Mouse (Mus musculus) heart, postnatal 0 days (tissue): ENCODE measurements at regions not wholly inside any gene's neighbourhood (a gene's known extent, or its start where the extent isn't known, plus 50 kb on each side); places are given as distances from the start of the nearest gene placed in this dataset.

Experiments used
- ATAC-seq: fragments of 200-750 bp; cut with Nextera tagmentation; 2 replicates; pipeline ENCODE4 v1.8.0; 2017; ENCODE audit warnings: low read depth, moderate number of reproducible peaks, moderate library complexity; ENCODE audit not compliant: insufficient read depth
- DNase-seq: peaks from one replicate; pipeline ENCODE4 v3.0.0-alpha.2; 2016; ENCODE audit warnings: low spot score
- H3K27ac ChIP-seq: fragments of 300-500 bp; sonication (generic); 2 replicates; pipeline ENCODE4 v1.5.1; 2014; ENCODE audit warnings: low read depth, mild to moderate bottlenecking
- H3K27me3 ChIP-seq: fragments of 300-500 bp; sonication (generic); 2 replicates; pipeline ENCODE4 v1.6.1; 2014; ENCODE audit warnings: low read length, mixed read lengths; ENCODE audit not compliant: control insufficient read depth, insufficient read depth
- H3K36me3 ChIP-seq: fragments of 300-500 bp; sonication (generic); replicated peaks from 2 replicates; pipeline ENCODE4 v1.6.1; 2014; ENCODE audit warnings: low read length, mixed read lengths; ENCODE audit not compliant: control insufficient read depth, insufficient read depth
- H3K4me1 ChIP-seq: fragments of 300-500 bp; sonication (generic); 2 replicates; pipeline ENCODE4 v1.6.1; 2014; ENCODE audit warnings: antibody characterized with exemption; ENCODE audit not compliant: control insufficient read depth, insufficient read depth
- H3K4me2 ChIP-seq: fragments of 300-500 bp; sonication (generic); 2 replicates; pipeline ENCODE4 v1.6.1; 2014; ENCODE audit warnings: low read depth, mild to moderate bottlenecking, low read length, moderate library complexity
- H3K4me3 ChIP-seq: fragments of 300-500 bp; sonication (generic); 2 replicates; pipeline ENCODE4 v1.5.1; 2014; ENCODE audit warnings: low read depth, low read length
- H3K9ac ChIP-seq: fragments of 300-500 bp; sonication (generic); replicated peaks from 2 replicates; pipeline ENCODE4 v1.6.1; 2014; ENCODE audit warnings: low read depth, low read length, mixed read lengths
- H3K9me3 ChIP-seq: fragments of 300-500 bp; sonication (generic); replicated peaks from 2 replicates; pipeline ENCODE4 v1.6.1; 2016; ENCODE audit warnings: low read length; ENCODE audit not compliant: control insufficient read depth
- CTCF ChIP-seq: IDR thresholded peaks from 2 replicates; pipeline ENCODE4 v1.5.1; 2016; ENCODE audit warnings: antibody characterized with exemption, control low read depth, low read depth
- EP300 ChIP-seq: IDR thresholded peaks from 2 replicates; pipeline ENCODE4 v1.6.1; 2016; ENCODE audit warnings: antibody characterized with exemption, low read depth
- WGBS: fragments of 180-500 bp; shearing (Covaris S2); extraction: QIAGEN DNeasy Blood & Tissue Kit; methylation state at CpG from one replicate; pipeline ENCODE4 v1.1.7; 2014; 5-methylcytosine and 5-hydroxymethylcytosine counted together

DNA sequence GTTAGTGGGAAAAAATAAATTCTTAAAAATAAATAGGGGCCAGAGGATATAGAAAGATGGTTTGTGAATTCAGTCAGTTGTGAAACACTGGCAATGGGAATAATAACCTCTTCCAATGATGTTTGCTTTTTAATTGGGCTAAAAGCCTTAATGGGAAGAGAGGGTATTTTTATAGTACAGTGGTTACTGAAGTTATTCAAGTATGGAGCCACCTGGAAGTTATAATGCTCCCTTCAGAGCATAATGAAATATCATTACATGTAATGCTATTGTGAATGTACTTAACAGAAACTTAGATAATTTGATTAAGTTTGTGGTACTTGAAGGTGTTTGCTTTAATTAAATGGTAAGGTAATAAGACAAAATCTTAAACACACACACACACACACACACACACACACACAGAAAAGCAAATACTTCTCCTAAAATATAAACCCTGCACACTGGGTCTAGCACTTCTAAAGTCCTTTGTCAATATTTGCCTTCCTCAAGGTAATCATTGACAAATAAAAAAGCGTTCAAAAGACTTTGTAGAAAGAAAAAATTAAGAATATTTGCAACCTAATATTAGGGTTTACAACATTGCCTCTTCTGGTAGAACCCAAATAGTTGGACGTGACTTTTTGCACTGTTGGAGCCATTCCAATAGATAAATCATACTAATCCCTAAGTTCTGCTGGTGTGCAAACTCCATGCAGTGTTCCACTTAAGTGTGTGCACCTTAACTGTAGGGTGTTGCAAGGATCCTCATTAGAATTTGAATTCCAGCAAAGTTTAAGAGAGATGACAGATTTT lies 526.7 kb upstream of the Pdzrn3 start:
- Histone ChIP-seq H3K27ac (no peak overlapping the region), H3K4me2 (no peak overlapping the region), H3K4me1 (0 out of 2 replicates have a peak, but pooled peaks cover 4% of the 10 kb centered on the region), H3K27me3 (no peaks in the 10 kb centered on the region), H3K36me3 (no peaks in the 10 kb centered on the region), H3K9ac (no peak overlapping the region), H3K4me3 (no peak overlapping the region), H3K9me3 (no peaks in the 10 kb centered on the region)
- ATAC-seq (no peak), DNase-seq (no peak)
- TF ChIP-seq EP300 (no peak), CTCF (no peak)
- 48% methylated on average over 2 of the region's 2 CpGs for WGBS

DNA sequence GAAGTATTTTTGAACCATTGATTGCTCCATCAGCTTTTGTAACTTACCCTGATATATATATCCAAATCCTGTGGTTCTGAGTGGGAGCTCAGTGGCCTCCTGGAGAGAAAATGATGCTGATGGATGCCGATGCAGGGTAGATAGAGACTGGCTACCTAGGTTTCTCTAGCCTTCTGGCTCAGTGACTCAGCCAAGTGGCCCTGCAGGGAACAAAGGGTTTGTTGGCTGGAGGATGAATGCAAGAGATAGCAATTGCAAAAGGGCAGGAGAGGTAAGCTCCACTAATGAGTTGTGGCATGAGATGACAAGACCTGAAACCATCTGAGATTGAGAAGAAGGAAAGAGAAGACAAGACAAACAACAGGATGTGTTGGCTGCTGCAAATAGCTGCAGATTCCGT lies 524.6 kb upstream of the Pdzrn3 start:
- no peak for ATAC-seq

DNA sequence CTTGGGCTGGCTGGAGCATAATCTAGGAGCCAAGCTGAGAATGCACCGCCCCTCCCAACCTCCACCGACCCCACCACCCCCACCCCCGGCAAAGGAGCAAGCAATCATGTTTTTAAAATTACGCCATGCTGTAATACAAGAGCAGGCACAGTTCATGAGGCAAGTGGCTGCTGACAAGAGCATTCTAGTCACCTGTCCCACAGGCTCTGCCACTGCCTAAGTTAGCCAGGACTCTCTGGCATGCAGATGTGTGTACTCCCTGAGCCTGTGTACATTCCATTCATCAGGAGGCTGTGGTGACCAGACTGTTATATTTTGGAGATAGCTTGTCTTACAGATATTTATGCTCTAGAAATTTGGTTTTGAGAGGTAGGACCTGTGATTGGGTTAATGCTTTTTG lies 520.8 kb upstream of the Pdzrn3 start:
- peak; percentile 45 for DNase-seq
- H3K4me2 ChIP-seq, result no peak overlapping the region
- WGBS, result 31% methylated on average over 4 of the region's 4 CpGs
- H3K27me3 ChIP-seq, result no peaks in the 10 kb centered on the region
- peak; percentile 95 for ATAC-seq
- no peaks in the 10 kb centered on the region for H3K9me3 ChIP-seq
- no peak overlapping the region for H3K4me3 ChIP-seq
- TF ChIP-seq EP300, result no peak
- no peak for TF ChIP-seq CTCF
- peak overlapping the region; percentile 61 for H3K27ac ChIP-seq
- H3K9ac ChIP-seq, result no peak overlapping the region
- H3K36me3 ChIP-seq, result no peaks in the 10 kb centered on the region
- H3K4me1 ChIP-seq, result peaks cover 11% of the 10 kb centered on the region; the same call in 1 of the 2 replicates

More for the DNA sequence above, 524.6 kb upstream of the Pdzrn3 start:
- no peak overlapping the region for H3K4me2 ChIP-seq
- TF ChIP-seq EP300 (no peak), CTCF (no peak)
- no peaks in the 10 kb centered on the region for H3K9me3 ChIP-seq
- H3K4me3 ChIP-seq, result no peak overlapping the region
- H3K4me1 ChIP-seq, result peaks cover 15% of the 10 kb centered on the region; the same call in 1 of the 2 replicates
- H3K9ac ChIP-seq, result no peak overlapping the region
- H3K27ac ChIP-seq, result no peak overlapping the region
- no peaks in the 10 kb centered on the region for H3K27me3 ChIP-seq
- WGBS, result 61% methylated on average over 2 of the region's 2 CpGs
- no peaks in the 10 kb centered on the region for H3K36me3 ChIP-seq
- no peak for DNase-seq

DNA sequence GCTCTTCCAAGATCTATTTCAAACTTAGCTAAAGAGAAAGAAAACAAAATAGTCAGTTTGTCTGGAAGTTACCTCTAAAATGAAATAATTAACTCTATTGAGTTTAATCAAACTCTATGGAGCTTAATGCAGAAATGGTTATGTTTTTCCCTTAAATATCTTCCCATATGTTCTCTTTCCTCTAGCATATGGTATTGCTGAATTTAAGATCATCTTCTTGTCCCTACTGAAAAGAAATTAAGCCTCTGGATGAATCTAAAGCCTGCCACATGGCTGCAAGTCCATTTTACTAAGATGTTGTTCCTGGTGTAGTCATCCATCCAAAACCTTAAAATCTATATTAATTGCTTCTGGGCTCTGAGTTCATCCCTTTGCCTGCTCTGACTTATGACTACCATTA lies 513.0 kb upstream of the Pdzrn3 start:
- no peaks in the 10 kb centered on the region for H3K9me3 ChIP-seq
- TF ChIP-seq EP300 (no peak), CTCF (no peak)
- no peak for DNase-seq
- no peak overlapping the region for H3K27ac ChIP-seq
- no peak for ATAC-seq
- H3K4me2 ChIP-seq, result no peak overlapping the region
- no peak overlapping the region for H3K4me3 ChIP-seq
- H3K9ac ChIP-seq, result no peak overlapping the region
- H3K36me3 ChIP-seq, result no peaks in the 10 kb centered on the region
- H3K27me3 ChIP-seq, result no peaks in the 10 kb centered on the region
- H3K4me1 ChIP-seq, result no peaks in the 10 kb centered on the region

DNA sequence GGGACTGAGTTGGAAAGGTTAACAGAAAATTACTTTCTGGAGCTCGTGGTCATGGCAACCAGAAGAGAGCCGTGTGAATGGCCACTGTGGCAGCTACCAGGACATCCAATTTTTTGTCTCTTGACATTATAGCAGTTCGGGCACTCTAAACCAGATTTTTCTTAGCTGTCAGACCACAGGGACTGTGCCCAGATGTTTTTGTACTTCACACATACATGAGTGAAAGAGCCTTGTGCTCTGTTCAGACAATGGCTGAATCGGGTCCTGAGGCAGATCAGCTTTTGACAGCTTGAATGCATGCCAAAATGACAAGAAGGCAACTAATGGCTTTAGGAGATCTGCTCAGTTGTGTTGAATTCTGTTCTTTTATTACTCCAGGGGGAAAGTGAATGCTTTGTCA lies 505.2 kb upstream of the Pdzrn3 start:
- Histone ChIP-seq H3K4me1 (peaks cover 7% of the 10 kb centered on the region; the same call in 1 of the 2 replicates), H3K9ac (no peak overlapping the region), H3K36me3 (no peaks in the 10 kb centered on the region), H3K4me3 (no peak overlapping the region), H3K4me2 (no peak overlapping the region), H3K9me3 (no peaks in the 10 kb centered on the region), H3K27me3 (no peaks in the 10 kb centered on the region), H3K27ac (no peak overlapping the region)
- ATAC-seq (no peak), DNase-seq (no peak)
- WGBS, result 38% methylated on average over 4 of the region's 4 CpGs
- no peak for TF ChIP-seq CTCF
- TF ChIP-seq EP300, result no peak

DNA sequence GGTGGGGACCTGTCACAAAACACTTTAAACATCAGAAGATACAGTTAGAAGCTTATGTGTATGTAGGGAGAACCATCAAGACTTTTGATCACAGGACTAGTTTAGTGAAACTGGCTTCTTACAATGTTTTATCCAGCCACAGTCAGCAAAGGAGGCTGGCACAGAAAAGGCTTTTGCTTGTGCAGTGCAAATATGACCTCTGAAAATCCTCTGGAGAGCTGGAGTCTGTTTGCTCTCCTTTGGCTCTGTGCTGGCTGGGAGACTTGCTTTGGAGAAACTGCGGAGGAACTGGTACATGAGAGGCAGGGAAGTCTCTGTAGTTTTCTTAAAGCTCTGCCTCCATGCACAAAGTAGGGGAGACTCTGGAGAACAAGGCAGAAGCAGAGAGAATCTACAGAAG lies 497.2 kb upstream of the Pdzrn3 start:
- no peaks in the 10 kb centered on the region for H3K27me3 ChIP-seq
- ATAC-seq (no peak), DNase-seq (no peak)
- H3K36me3 ChIP-seq, result no peaks in the 10 kb centered on the region
- no peaks in the 10 kb centered on the region for H3K4me1 ChIP-seq
- no peak overlapping the region for H3K27ac ChIP-seq
- no peak overlapping the region for H3K9ac ChIP-seq
- H3K4me2 ChIP-seq, result no peak overlapping the region
- TF ChIP-seq CTCF, result no peak
- no peak for TF ChIP-seq EP300
- WGBS, result 62% methylated on average over 1 of the region's 1 CpGs
- H3K4me3 ChIP-seq, result no peak overlapping the region
- no peaks in the 10 kb centered on the region for H3K9me3 ChIP-seq
